Comparison of ENCODE assay signal across 1 mouse cellular context in genomic region chr14:55737086-55737687, GRCm38 (mm10).
TF ChIP-seq lines count a peak whose summit lies in the region.

No protein-coding gene starts in this region.

TF ChIP-seq in MEL, 35 proteins besides CTCF, POLR2A, EP300 and RAD21:
- TF ChIP-seq BHLHE40 (IDR thresholded peaks at IDR 0.05; ENCODE audit: borderline replicate concordance, low read depth, low read length), result peak; percentile 52; the same call in 1 of the 2 replicates
- TF ChIP-seq MAFK (IDR thresholded peaks at IDR 0.05; ENCODE audit: borderline replicate concordance, low read depth, low read length), result peak; percentile 60
- no peak for TF ChIP-seq USF2 (IDR thresholded peaks at IDR 0.05; ENCODE audit: borderline replicate concordance in 1 of 2, insufficient read depth in 1 of 2, low read depth in 1 of 2, low read length in 2 of 2)
- no peak for TF ChIP-seq ZNF384 (IDR thresholded peaks at IDR 0.05; ENCODE audit: low read depth, low read length)
- no peak for TF ChIP-seq NRF1 (IDR thresholded peaks at IDR 0.05; ENCODE audit: insufficient read depth, low read depth, low read length, poor library complexity, severe bottlenecking)
- TF ChIP-seq NELFE (IDR thresholded peaks at IDR 0.05; ENCODE audit: low read depth, low read length), result 0 out of 2 replicates have a peak, but pooled peaks have one; percentile 27
- TF ChIP-seq RCOR1 (IDR thresholded peaks at IDR 0.05; ENCODE audit: low read depth, low read length), result peak; percentile 96
- TF ChIP-seq TBP (IDR thresholded peaks at IDR 0.05; ENCODE audit: low read depth, low read length), result peak; percentile 68
- no peak for TF ChIP-seq UBTF (IDR thresholded peaks at IDR 0.05; ENCODE audit: borderline replicate concordance, insufficient read depth, low read depth, low read length)
- peak; percentile 56; the same call in 1 of the 2 replicates for TF ChIP-seq HCFC1 (IDR thresholded peaks at IDR 0.05; ENCODE audit: low read depth, low read length)
- peak; percentile 63; the same call in 1 of the 2 replicates for TF ChIP-seq ZMIZ1 (IDR thresholded peaks at IDR 0.05; ENCODE audit: low read depth, low read length)
- TF ChIP-seq CHD2 (IDR thresholded peaks at IDR 0.05; ENCODE audit: low read length), result no peak
- peak; percentile 90 for TF ChIP-seq SIN3A (IDR thresholded peaks at IDR 0.05; ENCODE audit: low read length)
- no peak for TF ChIP-seq POLR2AphosphoS5 (IDR thresholded peaks at IDR 0.05; ENCODE audit: borderline replicate concordance, low read depth, low read length)
- TF ChIP-seq CHD1 (IDR thresholded peaks at IDR 0.05; ENCODE audit: low read depth, low read length), result no peak
- TF ChIP-seq MAZ (IDR thresholded peaks at IDR 0.05; ENCODE audit: low read depth, low read length), result no peak
- TF ChIP-seq MYC (IDR thresholded peaks at IDR 0.05; ENCODE audit: low read depth, low read length), result peak; percentile 66
- TF ChIP-seq MYB (IDR thresholded peaks at IDR 0.05; ENCODE audit: low read depth, low read length), result peak; percentile 91
- peak; percentile 50; the same call in 1 of the 2 replicates for TF ChIP-seq MXI1 (IDR thresholded peaks at IDR 0.05; ENCODE audit: low read depth, low read length)
- peak; percentile 80; the same call in 1 of the 2 replicates for TF ChIP-seq MEF2A (IDR thresholded peaks at IDR 0.05; ENCODE audit: extremely low read depth, insufficient replicate concordance, low read depth, low read length, poor library complexity, severe bottlenecking)
- peak; percentile 22; the same call in 1 of the 2 replicates for TF ChIP-seq SMC3 (IDR thresholded peaks at IDR 0.05; ENCODE audit: low read depth, low read length)
- TF ChIP-seq POLR2AphosphoS2 (IDR thresholded peaks at IDR 0.05; ENCODE audit: low read length), result no peak; the same call in 1 of the 2 replicates
- peak; percentile 72; the same call in 1 of the 2 replicates for TF ChIP-seq MAX (IDR thresholded peaks at IDR 0.05; ENCODE audit: low read length)
- no peak for TF ChIP-seq ZKSCAN1 (IDR thresholded peaks at IDR 0.05; ENCODE audit: low read depth, low read length)
- peak; percentile 89 for TF ChIP-seq ETS1 (IDR thresholded peaks at IDR 0.05; ENCODE audit: low read depth, low read length)
- no peak for TF ChIP-seq ZC3H11A (IDR thresholded peaks at IDR 0.05; ENCODE audit: low read depth, low read length)
- peak; percentile 93 for TF ChIP-seq GATA1 (IDR thresholded peaks at IDR 0.05; ENCODE audit: low read depth, low read length)
- TF ChIP-seq GABPA (IDR thresholded peaks at IDR 0.05; ENCODE audit: low read depth, low read length), result 0 out of 2 replicates have a peak, but pooled peaks have one; percentile 48
- TF ChIP-seq USF1 (IDR thresholded peaks at IDR 0.05; ENCODE audit: low read depth, low read length), result no peak
- no peak for TF ChIP-seq ELF1 (IDR thresholded peaks at IDR 0.05; ENCODE audit: low read depth, low read length)
- peak; percentile 50 for TF ChIP-seq KAT2A (conservative IDR thresholded peaks at IDR 0.05; ENCODE audit: low read depth, low read length)
- TF ChIP-seq E2F4 (IDR thresholded peaks at IDR 0.05; ENCODE audit: borderline replicate concordance, low read depth, low read length), result no peak
- TF ChIP-seq TAL1 (IDR thresholded peaks at IDR 0.05; ENCODE audit: low read length), result peak; percentile 70
- TF ChIP-seq JUND (IDR thresholded peaks at IDR 0.05; ENCODE audit: low read depth, low read length), result no peak
- TF ChIP-seq TCF12 (IDR thresholded peaks at IDR 0.05; ENCODE audit: low read depth, low read length), result peak; percentile 91
